Mouse (Mus musculus) gonadal fat pad, adult 2 months (tissue): ENCODE data around the gene Olfr969. TPM values are rescaled to one million over a fixed set of nuclear protein-coding genes. Genes with fewer than 3 reads are reported as not detected.
"Not testable (repeated sequence)": the region's sequence is repeated elsewhere in the genome, so short reads cannot be mapped to it uniquely, and the experiment has no call there.

Experiments
- DNase-seq: peaks from one replicate; pipeline ENCODE4 v3.0.0-alpha.2; 2012; ENCODE audit warnings: low read depth
- polyA plus RNA-seq: library from polyadenylated mRNA; depleted of rRNA; stranded (reverse); fragments of >200 nt; gene quantifications from 2 replicates; pipeline ENCODE4 v1.2.3, GENCODE M21; 2012; rRNA removed

The Olfr969 gene
- not detected in 2 replicates for polyA plus RNA-seq

GRCm38 (mm10) chr9:39790558-39790957, at the start of gene Olfr969:
TSS of gene Olfr969 (plus strand) at chr9:39790945.
- no peak for DNase-seq

- no peak for DNase-seq
Observed at GRCm38 (mm10) chr9:39745949-39746348, 44.8 kb upstream of the Olfr969 start, which contains the start of gene Olfr967. TSS of gene Olfr967 (plus strand) at chr9:39746249.

- no peak for DNase-seq
Observed at GRCm38 (mm10) chr9:39746428-39746827, 44.3 kb upstream of the Olfr969 start.

GRCm38 (mm10) chr9:39783153-39783552, 7.6 kb upstream of the Olfr969 start, which contains the start of gene Olfr968:
TSS of gene Olfr968 (minus strand) at chr9:39783253.
- DNase-seq: no peak

GRCm38 (mm10) chr9:39808560-39808959, 17.8 kb downstream of the Olfr969 start, which contains the start of gene Olfr970:
TSS of gene Olfr970 (plus strand) at chr9:39808860.
- no peak for DNase-seq

- not testable (repeated sequence) for DNase-seq
Observed at GRCm38 (mm10) chr9:39836576-39836975, 45.8 kb downstream of the Olfr969 start, which contains the start of gene Olfr971. TSS of gene Olfr971 (plus strand) at chr9:39836876.

Other genes starting within 250 kb of the Olfr969 start
- gene Olfr958, start 236.9 kb upstream of the Olfr969 start, polyA plus RNA-seq: not detected in 2 replicates
- gene Olfr959, start 215.4 kb upstream of the Olfr969 start, polyA plus RNA-seq: not detected in 2 replicates
- 0.32 and 0.46 TPM in 2 replicates for gene AW551984, start 186.5 kb upstream of the Olfr969 start, polyA plus RNA-seq
- not detected in 2 replicates for gene Olfr148, start 180.3 kb upstream of the Olfr969 start, polyA plus RNA-seq
- not detected in 2 replicates for gene Olfr960, start 169.6 kb upstream of the Olfr969 start, polyA plus RNA-seq
- gene Olfr961, start 145.9 kb upstream of the Olfr969 start, polyA plus RNA-seq: not detected in 2 replicates
- gene Olfr963, start 123.7 kb upstream of the Olfr969 start, polyA plus RNA-seq: not detected in 2 replicates
- gene Olfr149, start 83.8 kb upstream of the Olfr969 start, polyA plus RNA-seq: not detected in 2 replicates
- not detected in 2 replicates for gene Olfr965, start 79.6 kb upstream of the Olfr969 start, polyA plus RNA-seq
- gene Olfr150, start 60.0 kb upstream of the Olfr969 start, polyA plus RNA-seq: not detected in 2 replicates
- gene Olfr967, start 44.7 kb upstream of the Olfr969 start, polyA plus RNA-seq: not detected in 2 replicates
- not detected in 2 replicates for gene Olfr968, start 7.7 kb upstream of the Olfr969 start, polyA plus RNA-seq
- not detected in 2 replicates for gene Olfr970, start 17.9 kb downstream of the Olfr969 start, polyA plus RNA-seq
- gene Olfr971, start 45.9 kb downstream of the Olfr969 start, polyA plus RNA-seq: not detected in 2 replicates
- gene Olfr972, start 75.5 kb downstream of the Olfr969 start, polyA plus RNA-seq: not detected in 2 replicates
- not detected in 2 replicates for gene Olfr229, start 116.4 kb downstream of the Olfr969 start, polyA plus RNA-seq
- not detected in 2 replicates for gene Olfr974, start 146.6 kb downstream of the Olfr969 start, polyA plus RNA-seq
- gene Olfr975, start 161.1 kb downstream of the Olfr969 start, polyA plus RNA-seq: not detected in 2 replicates
- gene Olfr976, start 170.2 kb downstream of the Olfr969 start, polyA plus RNA-seq: not detected in 2 replicates
- gene Olfr978, start 201.2 kb downstream of the Olfr969 start, polyA plus RNA-seq: not detected in 2 replicates
- not detected in 2 replicates for gene Olfr979, start 212.5 kb downstream of the Olfr969 start, polyA plus RNA-seq
- not detected in 2 replicates for gene Olfr980, start 218.6 kb downstream of the Olfr969 start, polyA plus RNA-seq
- not detected in 2 replicates for gene Olfr981, start 230.5 kb downstream of the Olfr969 start, polyA plus RNA-seq